Mouse (Mus musculus) c-Kit-positive CD71-positive TER-119-negative erythroid progenitor cells, embryonic 14.5 days (primary cell): ENCODE results near the gene Gm7849.
"Not testable (repeated sequence)": the region's sequence is repeated elsewhere in the genome, so short reads cannot be mapped to it uniquely, and the experiment has no call there.

ENCODE experiments used
- DNase-seq: peaks from one replicate; pipeline ENCODE4 v3.0.0-alpha.2; 2013; ENCODE audit warnings: low read depth

Gene Gm7849

GRCm38 (mm10) chr8:21456460-21456859 is at the start of gene Gm7849:
Gm7849 (minus strand) TSS chr8:21456560.
- not testable (repeated sequence) for DNase-seq

GRCm38 (mm10) chr8:21427111-21427510 is 29.2 kb downstream of the Gm7849 start, which contains the start of gene Defa36:
Defa36 (plus strand) TSS chr8:21427411.
- DNase-seq: not testable (repeated sequence)
